In genomic region chr15:103297313-103297712, GRCm38 (mm10) we compare ENCODE assay signal across 15 mouse cellular contexts. TPM values are rescaled to one million over a fixed set of nuclear protein-coding genes. Genes with fewer than 3 reads are reported as not detected.
DNase-seq lines count a peak whose midpoint lies in the region; ATAC-seq and TF ChIP-seq lines count a peak whose summit lies in the region.
"Had no signal": no experiment of that assay in that cellular context is flagged by ENCODE, and none has a peak within 500 bp of the region (broad histone marks: within the 10 kb centered on the region; RNA-seq: fewer than 3 reads in every experiment).

No protein-coding gene starts in this region.

- no peak for TF ChIP-seq CTCF in layer of hippocampus, adult 2 months (conservative IDR thresholded peaks at IDR 0.05)
- TF ChIP-seq CTCF in midbrain, postnatal 0 days (IDR thresholded peaks at IDR 0.05): no peak

- H3K27ac ChIP-seq in layer of hippocampus, adult 2 months: 0 out of 2 replicates have a peak overlapping the region, but pooled peaks have one; percentile 43
- H3K27ac ChIP-seq in forebrain, embryonic 13.5 days: peak overlapping the region; percentile 99
- peak overlapping the region; percentile 94 for H3K27ac ChIP-seq in limb, embryonic 10.5 days
- H3K27ac ChIP-seq in midbrain, postnatal 0 days (ENCODE audit: low read depth, low read length): peak overlapping the region; percentile 97
- H3K27ac ChIP-seq: liver, embryonic 13.5 days had no signal

- DNase-seq in layer of hippocampus, adult 2 months (ENCODE audit: low spot score in 2 of 2): no peak
- DNase-seq in layer of hippocampus, adult 9-11 months: no peak
- no peak for DNase-seq in limb, embryonic 10.5 days (ENCODE audit: low spot score)
- DNase-seq in midbrain, postnatal 0 days (ENCODE audit: low spot score): no peak
- no peak for DNase-seq in spleen, adult 18-20 months
- no peak for DNase-seq in cerebellum, postnatal 25 days
- DNase-seq: embryo, embryonic 11 days; kidney, adult 2 months; liver, embryonic 13.5 days; thymus, adult 2 months had no signal

- H3K36me3 ChIP-seq in forebrain, embryonic 13.5 days (ENCODE audit: poor library complexity, severe bottlenecking): peaks cover 46% of the 10 kb centered on the region
- peaks cover 46% of the 10 kb centered on the region for H3K36me3 ChIP-seq in limb, embryonic 10.5 days
- H3K36me3 ChIP-seq in midbrain, postnatal 0 days (ENCODE audit: insufficient read depth, low read length): peaks cover 8% of the 10 kb centered on the region

- no peak overlapping the region for H3K9ac ChIP-seq in forebrain, embryonic 13.5 days
- no peak overlapping the region for H3K9ac ChIP-seq in midbrain, postnatal 0 days (replicated peaks; ENCODE audit: low read length, poor library complexity, severe bottlenecking)
- H3K9ac ChIP-seq: liver, embryonic 13.5 days had no signal

- H3K9me3 ChIP-seq in forebrain, embryonic 13.5 days (replicated peaks): no peaks in the 10 kb centered on the region
- no peaks in the 10 kb centered on the region for H3K9me3 ChIP-seq in limb, embryonic 10.5 days (replicated peaks)
- no peaks in the 10 kb centered on the region for H3K9me3 ChIP-seq in midbrain, postnatal 0 days (ENCODE audit: low read length)
- H3K9me3 ChIP-seq: liver, embryonic 13.5 days had no signal

- ATAC-seq in forebrain, embryonic 13.5 days: no peak
- no peak for ATAC-seq in midbrain, postnatal 0 days (ENCODE audit: low FRiP score)
- no peak for ATAC-seq in frontal cortex, adult (ENCODE audit: low TSS enrichment)

- H3K4me1 ChIP-seq in forebrain, embryonic 13.5 days: peaks cover 72% of the 10 kb centered on the region
- H3K4me1 ChIP-seq in limb, embryonic 10.5 days: peaks cover 79% of the 10 kb centered on the region
- H3K4me1 ChIP-seq in midbrain, postnatal 0 days (ENCODE audit: insufficient read depth, low read length): peaks cover 30% of the 10 kb centered on the region

- no peaks in the 10 kb centered on the region for H3K27me3 ChIP-seq in forebrain, embryonic 13.5 days
- no peaks in the 10 kb centered on the region for H3K27me3 ChIP-seq in limb, embryonic 10.5 days (ENCODE audit: low read depth, poor library complexity, severe bottlenecking)
- no peaks in the 10 kb centered on the region for H3K27me3 ChIP-seq in midbrain, postnatal 0 days (ENCODE audit: insufficient read depth, low read length)

- no peak overlapping the region for H3K4me3 ChIP-seq in layer of hippocampus, adult 2 months
- no peak overlapping the region for H3K4me3 ChIP-seq in forebrain, embryonic 13.5 days
- H3K4me3 ChIP-seq in limb, embryonic 10.5 days: no peak overlapping the region
- H3K4me3 ChIP-seq in midbrain, postnatal 0 days (ENCODE audit: low read depth, low read length): no peak overlapping the region
- H3K4me3 ChIP-seq: liver, embryonic 13.5 days had no signal

- H3K4me2 ChIP-seq in forebrain, embryonic 13.5 days: no peak overlapping the region
- H3K4me2 ChIP-seq in midbrain, postnatal 0 days (ENCODE audit: low read depth, low read length, poor library complexity, severe bottlenecking): no peak overlapping the region
- H3K4me2 ChIP-seq: liver, embryonic 13.5 days had no signal

- 40% methylated on average over 6 of the region's 6 CpGs for WGBS in forebrain, embryonic 13.5 days
- 59% methylated on average over 6 of the region's 6 CpGs for WGBS in limb, embryonic 10.5 days
- WGBS in midbrain, postnatal 0 days: 36% methylated on average over 6 of the region's 6 CpGs

RNA-seq across cellular contexts. Expression of gene Gpr84, which starts 13.1 kb away (rescaled TPM):
- total RNA-seq in layer of hippocampus, adult 2 months (2021): under 1 TPM; 0.61 to 0.81 TPM
- 0.30 and 0.41 TPM in 2 replicates for polyA plus RNA-seq in forebrain, embryonic 13.5 days (2015; fragmentation: Nextera tagmentation; extraction: Ambion mirVana)
- 0.28 and 0.30 TPM in 2 replicates for polyA plus RNA-seq in limb, embryonic 10.5 days (2016; fragmentation: Nextera tagmentation; extraction: Ambion mirVana)
- 0.27 TPM in 1 of 2 replicates, not detected in the other for total RNA-seq in midbrain, postnatal 0 days (2014; rRNA removed)
- 0.29 and 0.37 TPM in 2 replicates for polyA plus RNA-seq in midbrain, postnatal 0 days (2015; fragmentation: Nextera tagmentation; extraction: Ambion mirVana)
- total RNA-seq: gastrocnemius, adult 8-10 months had no signal
- polyA plus RNA-seq: heart, embryonic 16.5 days had no signal

RNA-seq across cellular contexts. Expression of gene Copz1, which starts 24.8 kb away (rescaled TPM):
- 10 to 100 TPM; 91.0 to 96.2 TPM for total RNA-seq in layer of hippocampus, adult 2 months (2021)
- 219 and 232 TPM in 2 replicates for polyA plus RNA-seq in forebrain, embryonic 13.5 days (2015; fragmentation: Nextera tagmentation; extraction: Ambion mirVana)
- polyA plus RNA-seq in limb, embryonic 10.5 days (2016; fragmentation: Nextera tagmentation; extraction: Ambion mirVana): 305 and 309 TPM in 2 replicates
- total RNA-seq in midbrain, postnatal 0 days (2014; rRNA removed): 127 and 151 TPM in 2 replicates
- polyA plus RNA-seq in midbrain, postnatal 0 days (2015; fragmentation: Nextera tagmentation; extraction: Ambion mirVana): 178 and 184 TPM in 2 replicates

RNA-seq across cellular contexts. Expression of gene Nfe2, which starts 39.1 kb away (rescaled TPM):
- not detected for total RNA-seq in layer of hippocampus, adult 2 months (2021)
- 0.57 and 1.6 TPM in 2 replicates for polyA plus RNA-seq in forebrain, embryonic 13.5 days (2015; fragmentation: Nextera tagmentation; extraction: Ambion mirVana)
- polyA plus RNA-seq in limb, embryonic 10.5 days (2016; fragmentation: Nextera tagmentation; extraction: Ambion mirVana): 5.9 and 6.1 TPM in 2 replicates
- total RNA-seq in midbrain, postnatal 0 days (2014; rRNA removed): 0.99 and 3.2 TPM in 2 replicates
- polyA plus RNA-seq in midbrain, postnatal 0 days (2015; fragmentation: Nextera tagmentation; extraction: Ambion mirVana): 0.26 and 0.32 TPM in 2 replicates
- total RNA-seq: gastrocnemius, adult 8-10 months; layer of hippocampus, postnatal 25 days had no signal

RNA-seq across cellular contexts. Expression of gene Zfp385a, which starts 42.6 kb away (rescaled TPM):
- total RNA-seq in layer of hippocampus, adult 2 months (2021): 10 to 100 TPM; 40.8 to 42.2 TPM
- polyA plus RNA-seq in forebrain, embryonic 13.5 days (2015; fragmentation: Nextera tagmentation; extraction: Ambion mirVana): 11.3 and 12.0 TPM in 2 replicates
- polyA plus RNA-seq in limb, embryonic 10.5 days (2016; fragmentation: Nextera tagmentation; extraction: Ambion mirVana): 22.1 and 22.8 TPM in 2 replicates
- total RNA-seq in midbrain, postnatal 0 days (2014; rRNA removed): 22.0 and 26.5 TPM in 2 replicates
- 26.9 and 28.8 TPM in 2 replicates for polyA plus RNA-seq in midbrain, postnatal 0 days (2015; fragmentation: Nextera tagmentation; extraction: Ambion mirVana)

RNA-seq across cellular contexts. Expression of gene Hnrnpa1, which starts 57.1 kb away (rescaled TPM):
- total RNA-seq in layer of hippocampus, adult 2 months (2021): 100 to 1,000 TPM; 256 to 265 TPM
- polyA plus RNA-seq in forebrain, embryonic 13.5 days (2015; fragmentation: Nextera tagmentation; extraction: Ambion mirVana): 1,312 and 1,385 TPM in 2 replicates
- 1,775 and 1,966 TPM in 2 replicates for polyA plus RNA-seq in limb, embryonic 10.5 days (2016; fragmentation: Nextera tagmentation; extraction: Ambion mirVana)
- 142 and 190 TPM in 2 replicates for total RNA-seq in midbrain, postnatal 0 days (2014; rRNA removed)
- 540 and 609 TPM in 2 replicates for polyA plus RNA-seq in midbrain, postnatal 0 days (2015; fragmentation: Nextera tagmentation; extraction: Ambion mirVana)

Comparison
In these comparisons a context has a peak if more than half of its experiments do, and no peak if none do; other contexts are left out.
1. H3K27ac ChIP-seq: peak in every context shown above with its lines; median percentile 99 in forebrain, embryonic 13.5 days; 97 in midbrain, postnatal 0 days; 94 in limb, embryonic 10.5 days; 43 in layer of hippocampus, adult 2 months.